Mouse (Mus musculus): ENCODE results near the gene Rmnd5a.

DNA sequence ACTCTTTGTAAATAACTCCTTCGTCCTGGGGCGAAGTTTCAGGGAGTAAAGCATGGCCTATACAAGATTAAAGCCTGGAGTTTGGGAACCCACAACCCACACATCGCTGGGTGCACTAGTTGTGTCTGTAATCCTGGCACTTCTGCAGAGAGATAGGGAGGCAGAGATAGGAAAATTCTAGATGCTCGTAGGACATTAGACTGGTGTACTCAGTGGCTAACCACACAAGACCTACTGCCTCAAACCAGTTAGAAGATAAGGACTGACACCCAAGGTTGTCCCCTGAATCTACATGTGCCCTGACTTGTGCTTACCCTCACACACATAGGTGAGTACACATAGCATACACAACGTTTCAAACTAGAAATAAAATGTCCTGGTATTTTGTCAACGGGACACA lies 5.1 kb upstream of the Rmnd5a start:
- TF ChIP-seq POLR2A (IDR thresholded peaks at IDR 0.05; ENCODE audit: borderline replicate concordance, extremely low read depth, insufficient read depth, insufficient read length, poor library complexity, severe bottlenecking) (no peak), CTCF (IDR thresholded peaks at IDR 0.05; ENCODE audit: borderline replicate concordance, extremely low read depth, insufficient read depth, insufficient read length) (no peak)
